Mouse (Mus musculus) hindlimb bud, embryonic 11.5 days (tissue): ENCODE results near the gene Tbc1d2b.

Source experiments
- DNase-seq: peaks from one replicate; pipeline ENCODE4 v3.0.0-alpha.2; 2012; ENCODE audit warnings: low read depth, low spot score; ENCODE audit errors: extremely low spot score

Tbc1d2b gene

DNA sequence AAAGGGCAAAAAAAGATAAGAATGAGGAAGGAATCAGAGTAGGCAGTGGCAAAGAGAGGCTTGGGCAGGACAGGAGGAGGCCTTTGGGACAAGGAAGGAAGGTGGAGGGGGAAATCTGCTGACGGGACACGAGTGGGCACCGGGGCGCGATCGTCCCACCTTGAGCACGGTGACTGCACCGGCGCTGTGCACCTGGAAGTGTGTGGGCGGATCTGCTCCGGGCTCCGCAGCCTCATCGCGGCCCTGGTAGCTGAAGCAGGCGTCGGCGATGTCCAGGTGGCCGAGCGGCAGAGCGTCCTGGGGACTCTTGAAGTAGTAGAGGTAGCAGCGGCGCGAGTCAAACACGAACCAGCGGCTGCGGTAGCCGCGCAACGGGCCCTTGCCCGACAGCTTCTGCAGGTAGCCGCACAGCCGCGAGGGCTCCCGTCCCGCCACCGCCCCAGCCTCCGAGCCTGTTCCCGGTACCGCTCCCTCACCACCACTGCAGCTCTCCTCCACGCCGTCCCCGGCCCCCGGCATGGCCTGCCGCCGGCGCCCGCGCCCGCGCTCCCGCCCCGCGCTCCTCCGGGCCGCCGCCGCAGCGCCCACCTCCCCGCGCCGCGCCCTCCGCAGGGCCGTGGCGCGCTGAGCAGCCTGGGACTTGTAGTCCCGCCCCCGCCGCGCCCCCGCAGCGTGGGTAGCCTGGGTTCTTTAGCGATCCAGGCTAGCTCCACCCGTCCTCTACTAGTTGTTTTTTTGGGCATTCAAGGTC, at the start of gene Tbc1d2b:
Gene Tbc1d2b, minus strand, starts transcription at position 612 of the 751 bp plus-strand sequence.
- no peak for DNase-seq

DNA sequence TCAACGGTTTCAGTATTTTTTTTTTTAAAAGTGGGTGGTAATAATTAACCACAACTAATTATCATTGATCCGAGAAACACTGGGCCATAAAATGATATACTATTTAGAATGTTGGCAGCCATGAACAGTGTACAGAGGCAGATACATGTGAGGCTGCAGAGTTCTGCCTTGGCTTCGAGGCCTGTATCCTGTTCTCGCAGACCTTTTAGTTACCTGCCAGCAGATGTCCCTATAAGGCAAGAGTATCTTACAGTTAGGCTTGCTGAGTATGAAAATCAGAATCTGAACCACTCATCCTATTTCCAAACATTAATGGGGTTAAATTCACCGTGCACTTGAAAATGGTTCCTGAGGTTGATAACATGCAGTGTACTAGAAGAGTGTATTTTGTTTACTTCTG, 45.7 kb upstream of the Tbc1d2b start:
- DNase-seq, result no peak

DNA sequence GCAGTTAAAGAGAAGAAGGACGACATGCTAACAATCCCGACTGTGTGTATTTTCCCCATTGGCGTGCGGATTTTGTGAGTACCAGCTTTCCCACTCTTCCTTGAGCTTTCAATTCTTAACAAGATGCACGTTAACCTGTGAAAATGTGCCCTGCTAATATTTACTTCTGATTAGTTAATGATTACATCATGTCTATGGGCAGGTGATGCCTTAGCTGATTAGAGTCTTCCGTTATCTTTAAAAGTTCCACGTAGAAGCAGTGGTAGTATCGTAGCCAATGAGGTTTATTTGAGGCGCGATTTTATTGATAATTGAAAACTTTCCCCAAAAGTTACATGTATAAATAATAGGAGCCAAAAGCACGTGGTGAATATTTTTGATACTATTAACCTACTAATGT, 45.1 kb upstream of the Tbc1d2b start:
- no peak for DNase-seq

DNA sequence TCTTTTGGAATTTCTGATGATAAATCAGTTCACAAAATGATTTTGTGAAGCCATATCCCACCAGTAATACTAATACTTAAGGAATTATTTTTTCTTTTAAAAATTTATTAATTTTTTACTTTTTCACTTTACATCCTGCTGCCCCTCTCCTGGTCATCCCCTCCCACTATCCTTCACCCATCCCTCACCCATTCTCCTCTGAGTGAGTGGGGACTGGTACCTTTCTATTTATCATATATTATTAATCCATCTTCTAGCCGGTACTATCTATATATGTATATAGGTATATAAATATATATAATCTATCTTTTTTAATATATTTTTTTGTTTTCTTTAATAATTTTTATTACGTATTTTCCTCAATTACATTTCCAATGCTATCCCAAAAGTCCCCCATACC, 33.6 kb upstream of the Tbc1d2b start:
- DNase-seq, result no peak

DNA sequence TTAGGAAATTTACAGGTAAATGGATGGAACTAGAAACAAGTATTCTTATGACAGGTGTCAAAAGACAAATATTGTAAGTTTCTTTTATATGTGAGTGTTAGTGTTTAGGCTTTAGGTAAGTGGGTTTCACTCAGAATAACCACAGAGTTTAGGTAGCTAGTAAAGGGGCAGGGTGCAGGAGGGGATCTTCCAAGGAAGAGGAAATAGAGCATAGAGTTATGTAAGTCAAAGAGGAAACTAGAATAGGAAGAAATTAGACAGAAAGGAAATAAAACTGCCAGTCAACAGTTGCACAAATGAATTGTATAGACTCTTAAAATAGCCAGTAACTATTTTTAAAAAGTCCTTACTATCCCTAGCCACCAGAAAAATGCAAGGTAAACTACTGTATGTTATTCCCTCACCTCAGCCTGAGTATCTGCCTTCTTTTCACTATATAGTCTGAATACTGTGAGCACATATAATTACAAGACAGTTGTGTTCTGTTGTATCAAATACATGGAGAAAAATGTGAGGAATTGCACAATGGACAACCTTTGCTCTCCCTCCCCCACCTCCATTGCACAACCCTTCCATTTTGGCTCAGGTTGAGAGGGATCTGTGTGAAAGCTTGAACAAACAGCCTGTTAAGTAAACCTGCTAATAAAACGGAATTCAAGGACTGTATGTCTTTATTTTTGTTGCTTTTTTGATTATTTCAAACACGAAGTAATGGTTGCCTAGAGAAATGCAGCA, 32.7 kb upstream of the Tbc1d2b start:
- no peak for DNase-seq

DNA sequence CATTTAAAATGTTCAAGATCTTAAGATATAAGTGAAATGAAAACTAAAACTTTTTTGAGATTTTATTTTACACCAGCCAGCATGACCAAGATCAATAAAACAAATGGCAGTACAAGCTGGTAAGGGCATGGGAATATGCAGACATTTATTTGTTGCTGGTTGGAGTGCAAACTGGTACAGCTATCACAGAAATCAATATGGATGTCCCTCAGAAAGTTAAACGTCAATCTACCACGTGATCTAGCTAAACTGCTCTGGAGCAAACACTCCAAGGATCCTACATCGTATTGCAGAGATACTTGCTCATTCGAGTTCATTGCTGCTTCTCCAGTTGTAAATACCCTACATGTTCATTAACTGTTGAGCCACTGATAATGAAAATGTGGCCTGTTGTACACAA, 32.1 kb upstream of the Tbc1d2b start:
- DNase-seq, result no peak

DNA sequence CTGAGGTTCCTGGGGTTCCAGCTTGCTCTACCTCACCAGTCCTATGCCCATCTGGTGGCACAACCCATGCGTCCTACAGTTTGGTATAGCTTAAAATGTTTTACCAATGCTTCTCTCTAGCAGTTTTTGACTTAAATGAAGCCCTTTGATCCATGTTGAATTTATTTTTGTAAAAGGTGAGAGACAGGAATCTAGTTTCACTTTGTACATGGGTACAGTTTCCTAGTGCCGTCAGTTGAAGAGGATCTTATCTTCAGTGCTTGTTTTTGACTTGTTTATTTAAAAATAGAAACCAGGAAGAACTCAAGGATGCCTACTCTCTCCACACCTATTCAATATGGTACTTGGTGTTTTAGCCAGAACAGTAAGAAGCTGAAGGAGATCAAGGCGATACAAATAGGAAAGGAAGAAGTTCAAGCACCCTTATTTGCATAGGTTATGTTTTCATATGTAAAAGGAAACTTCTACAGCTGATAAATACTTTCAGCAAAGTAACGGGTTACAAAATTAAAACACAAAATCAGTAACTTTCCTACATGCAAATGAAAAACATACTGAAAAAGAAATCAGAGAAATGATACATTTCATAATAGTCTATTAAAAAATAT, 30.6 kb upstream of the Tbc1d2b start:
- DNase-seq, result no peak

DNA sequence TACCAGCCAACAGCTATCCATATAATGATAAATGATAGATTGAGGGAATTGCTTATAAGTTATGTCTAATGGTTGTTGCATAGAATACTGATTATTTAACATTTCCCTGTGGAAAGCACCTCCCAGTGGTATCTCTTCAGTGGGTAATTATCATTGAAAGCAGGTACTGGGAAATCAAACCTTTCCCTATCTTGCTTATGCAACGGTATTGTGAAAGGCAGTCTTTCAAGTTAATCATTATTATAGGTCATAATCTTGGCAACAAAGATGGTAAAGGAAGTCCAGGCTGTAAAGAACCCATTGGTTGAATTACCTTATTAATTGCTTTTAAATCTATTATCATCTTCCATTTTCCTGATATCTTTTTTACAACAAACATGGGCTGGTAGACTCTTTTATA, 27.0 kb upstream of the Tbc1d2b start:
- DNase-seq, result no peak

DNA sequence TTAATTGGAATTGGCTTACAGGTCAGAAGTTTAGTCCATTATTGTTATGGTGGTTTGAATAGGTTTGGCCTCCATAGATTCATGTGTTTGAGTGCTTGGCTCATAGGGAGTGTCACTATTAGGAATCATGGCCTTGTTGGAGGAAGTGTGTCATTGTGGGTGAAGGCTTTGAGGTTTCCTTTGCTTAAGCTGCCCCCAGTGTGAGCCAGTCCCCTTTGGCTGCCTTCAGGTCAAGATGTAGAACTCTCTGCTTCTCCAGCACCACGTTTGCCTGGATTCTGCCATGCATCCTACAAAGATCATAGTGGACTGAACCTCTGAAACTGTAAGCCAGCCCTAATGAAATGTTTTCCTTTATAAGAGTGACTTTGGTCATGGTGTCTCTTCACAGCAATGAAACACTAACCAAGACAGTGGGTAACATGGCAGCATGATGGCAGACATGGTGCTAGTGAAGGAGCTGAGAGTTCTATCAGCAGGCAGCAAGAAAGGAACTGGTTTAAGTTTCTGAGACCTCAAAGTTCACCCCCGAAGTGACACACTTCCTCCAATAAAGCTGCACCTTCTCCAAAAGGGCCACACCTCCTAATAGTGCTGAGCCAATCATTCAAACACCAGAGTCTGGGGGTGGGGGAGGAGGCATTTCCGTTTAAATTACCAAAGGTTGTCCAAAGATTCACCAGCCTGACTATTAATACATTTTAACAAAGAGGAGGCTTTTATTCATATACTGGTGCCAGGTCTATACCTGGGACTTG, 23.2 kb upstream of the Tbc1d2b start:
- DNase-seq, result no peak

DNA sequence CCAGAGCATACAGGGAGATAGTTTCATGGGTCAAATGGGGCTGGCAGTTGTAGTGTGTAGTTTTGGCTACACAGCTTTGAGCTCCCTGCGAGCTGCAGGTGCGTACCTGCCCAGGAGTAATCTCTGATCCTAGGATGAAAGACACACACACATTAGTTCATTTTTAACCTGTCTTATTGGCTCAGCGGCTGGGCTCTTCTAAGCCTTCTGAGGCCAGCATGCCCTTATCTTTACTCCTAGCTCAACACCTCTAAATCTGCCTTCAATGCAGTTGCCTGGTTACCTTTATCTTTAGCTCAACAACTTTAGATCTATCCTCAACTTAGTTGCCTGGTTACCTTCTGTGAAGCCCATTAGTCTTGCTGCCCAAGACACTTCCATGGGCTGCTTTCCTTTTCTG, 7.8 kb upstream of the Tbc1d2b start:
- no peak for DNase-seq

DNA sequence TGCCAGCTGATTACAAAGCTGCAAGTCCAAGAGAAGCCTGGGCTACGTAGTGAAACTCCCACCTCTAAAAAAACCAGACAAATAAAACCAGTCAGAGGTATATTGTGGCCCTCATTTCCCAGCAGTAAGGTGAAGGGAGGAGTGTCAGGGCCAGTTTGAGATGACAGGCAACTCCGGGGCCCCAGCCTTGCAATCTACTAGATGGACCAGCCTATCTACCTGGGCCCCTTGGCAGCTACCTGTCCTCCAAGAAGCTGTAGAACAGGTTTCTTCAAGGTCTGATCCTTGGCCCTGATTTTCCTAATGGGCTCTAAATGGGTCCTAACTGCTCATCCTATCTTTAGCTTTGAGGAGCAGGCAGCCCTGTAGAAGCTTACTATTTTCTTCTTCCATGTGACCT, 7.3 kb upstream of the Tbc1d2b start:
- no peak for DNase-seq

DNA sequence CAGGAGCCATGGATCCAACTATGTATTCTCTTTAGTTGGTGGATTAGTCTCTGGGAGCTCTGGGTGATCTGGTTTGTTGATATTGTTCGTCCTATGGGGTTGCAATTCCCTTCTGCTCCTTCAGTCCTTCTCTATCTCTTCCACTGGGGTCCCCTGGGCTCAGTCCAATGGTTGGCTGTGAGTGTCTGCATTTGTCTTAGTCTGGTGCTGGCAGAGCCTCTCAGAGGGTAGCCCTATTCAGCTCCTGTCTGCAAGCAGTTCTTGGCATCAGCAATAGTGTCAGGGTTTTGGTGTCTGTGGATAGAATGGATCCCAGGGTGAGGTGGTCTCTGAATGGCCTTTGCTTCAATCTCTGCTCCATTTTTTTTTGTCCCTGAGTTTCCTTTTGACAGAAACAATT, 6.2 kb upstream of the Tbc1d2b start:
- DNase-seq, result no peak

DNA sequence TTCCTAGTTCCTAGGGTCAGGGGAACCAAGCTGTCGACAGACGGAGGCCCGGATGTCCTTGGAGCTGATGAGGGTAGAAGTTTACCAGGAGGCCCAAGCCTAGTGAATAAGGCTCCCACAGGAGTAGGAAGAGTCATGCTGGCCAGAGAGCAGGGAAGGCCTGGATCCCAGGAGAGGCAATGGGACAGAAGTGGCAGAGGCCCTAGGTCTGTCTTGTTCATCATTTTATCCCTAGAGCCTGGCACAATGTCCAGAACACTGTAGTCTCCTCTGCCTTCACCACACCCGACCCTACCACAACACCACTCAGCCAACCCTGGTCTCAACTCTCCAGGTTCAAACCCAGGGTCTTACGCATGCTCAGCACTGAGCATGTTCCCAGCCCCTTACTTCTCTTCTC, 5.3 kb upstream of the Tbc1d2b start:
- no peak for DNase-seq

DNA sequence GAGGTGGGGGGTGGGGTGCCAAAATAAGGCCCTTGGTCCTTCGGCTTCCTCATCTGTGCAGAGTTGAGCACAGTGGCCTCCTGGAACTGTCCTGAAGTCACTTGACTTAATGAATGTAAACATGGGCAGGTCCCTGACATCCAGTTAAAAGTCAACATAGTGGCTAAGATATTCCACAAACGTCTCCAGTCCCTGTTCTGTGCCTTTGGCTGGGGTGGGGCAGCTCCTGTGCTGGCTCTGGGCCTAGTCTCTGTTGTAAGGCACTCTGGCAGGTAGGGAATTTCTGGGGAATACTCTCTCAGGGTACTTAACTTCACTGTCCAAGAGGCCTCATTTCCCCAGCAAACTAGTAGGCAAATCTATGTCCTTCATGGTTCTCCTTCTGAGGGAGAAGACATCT, 4.9 kb upstream of the Tbc1d2b start:
- DNase-seq, result no peak

DNA sequence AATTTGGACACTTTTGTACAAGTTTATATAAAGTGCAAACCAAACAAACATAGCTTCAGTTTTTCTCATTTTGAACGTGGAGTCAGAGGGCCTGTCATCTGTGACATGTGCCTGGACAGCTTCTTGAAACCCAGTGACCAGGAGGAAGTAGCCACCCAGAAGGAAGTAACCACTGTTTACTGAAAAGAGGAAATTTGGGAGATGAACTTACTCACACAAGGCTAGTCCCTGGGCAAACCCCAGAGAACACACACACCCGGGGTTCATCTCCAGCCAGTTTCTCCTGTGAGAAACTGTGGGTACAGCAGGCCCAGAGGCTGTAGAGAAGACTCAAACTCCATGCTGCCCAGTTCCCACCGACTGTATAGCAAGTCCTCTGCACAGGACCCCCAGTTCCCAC, 3.9 kb upstream of the Tbc1d2b start:
- DNase-seq, result no peak

DNA sequence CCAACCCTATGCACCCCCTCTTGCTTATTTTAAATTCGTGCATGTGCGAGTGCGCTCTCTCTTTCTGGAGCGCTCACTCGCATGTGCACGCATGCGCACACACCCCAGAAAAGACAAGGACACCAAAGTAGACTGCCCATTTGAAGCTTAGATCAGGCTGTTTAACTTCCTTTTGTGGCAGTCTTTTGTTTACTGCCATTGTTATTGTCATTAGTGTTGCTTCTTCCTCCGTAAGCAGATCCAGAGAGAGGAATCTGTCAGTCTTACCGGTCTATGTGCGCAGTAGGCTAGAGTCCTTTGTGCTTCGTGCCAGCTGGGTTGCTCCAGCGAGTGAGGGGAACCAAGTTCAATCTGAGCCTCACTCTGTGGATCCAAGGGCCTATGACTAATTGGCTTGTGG, 1.7 kb upstream of the Tbc1d2b start:
- no peak for DNase-seq

DNA sequence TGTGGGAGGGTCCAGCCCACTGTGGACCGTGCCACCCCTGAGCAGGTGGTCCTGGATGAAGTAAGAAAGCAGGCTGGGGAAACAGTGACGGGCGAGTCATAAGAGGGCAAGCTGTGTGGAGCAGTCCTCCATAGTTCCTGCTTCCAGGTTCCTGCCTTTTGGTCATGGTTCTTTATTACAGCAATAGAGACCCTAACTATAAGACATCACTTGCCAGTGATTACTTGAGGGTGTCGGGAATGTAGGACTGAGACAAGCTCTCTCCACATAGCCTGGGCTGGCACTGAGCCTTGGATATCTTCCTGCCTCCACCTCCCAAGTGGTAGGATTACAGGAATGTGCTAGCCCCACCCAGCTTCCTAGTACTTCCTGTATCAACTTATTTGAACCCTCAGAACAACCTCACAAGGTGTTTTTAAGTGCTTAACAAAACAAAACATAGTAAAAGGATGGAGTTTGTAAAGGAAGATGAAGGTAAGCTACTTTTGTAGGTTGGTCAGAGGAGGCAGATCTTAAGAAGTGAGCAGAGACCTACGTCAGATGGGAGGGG, 1.0 kb upstream of the Tbc1d2b start:
- DNase-seq, result no peak

DNA sequence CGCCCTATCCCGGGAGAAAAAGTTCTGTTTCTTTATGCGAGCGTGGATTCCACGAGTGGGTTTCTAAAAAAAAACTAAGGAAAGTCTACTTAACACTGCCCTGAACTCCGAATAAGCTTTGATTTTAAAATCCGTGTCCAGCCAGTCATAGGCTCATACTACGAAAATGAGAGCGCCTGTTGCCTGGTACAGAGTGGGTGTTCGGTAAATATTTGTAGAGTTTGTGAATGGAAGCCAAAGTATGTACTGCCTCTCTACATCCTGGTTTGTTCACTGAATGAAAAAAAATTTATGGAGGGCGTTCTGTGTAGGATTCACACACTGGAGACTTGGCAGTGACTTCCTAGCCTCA, 316 bp upstream of the Tbc1d2b start:
- DNase-seq, result no peak

DNA sequence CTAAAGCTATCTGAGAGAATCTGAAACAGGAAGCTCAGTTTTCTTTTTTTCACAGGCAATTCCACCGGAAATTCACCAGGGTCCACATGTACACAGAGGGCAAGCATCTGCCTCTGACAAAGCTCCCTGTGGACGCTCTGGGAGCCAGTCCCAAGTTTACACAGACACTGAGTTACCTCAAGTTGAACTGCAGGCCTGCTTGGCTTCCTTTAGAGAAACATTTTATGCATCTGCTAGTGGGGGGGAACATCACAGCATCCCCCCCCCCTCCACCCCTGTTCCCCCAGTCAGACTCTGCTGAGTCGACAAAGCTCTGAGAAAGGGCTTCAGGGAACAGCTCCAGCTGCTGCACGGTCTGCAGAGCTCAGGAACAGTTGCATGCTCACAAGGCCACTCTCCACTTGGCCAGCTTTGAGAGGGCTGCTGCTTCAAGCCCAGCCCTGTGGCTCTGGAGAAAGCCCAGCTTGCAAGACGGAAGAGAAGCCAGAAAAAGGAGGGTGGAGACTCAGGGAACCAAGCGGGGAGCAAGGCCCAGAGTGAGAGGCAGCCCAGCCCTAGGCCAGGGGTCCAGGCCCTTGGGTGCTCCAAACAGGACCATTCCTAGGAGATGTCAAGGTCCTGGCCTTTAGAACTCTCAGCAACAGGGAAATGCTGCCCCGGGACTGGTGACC, 1.5 kb downstream of the Tbc1d2b start:
- DNase-seq, result no peak

DNA sequence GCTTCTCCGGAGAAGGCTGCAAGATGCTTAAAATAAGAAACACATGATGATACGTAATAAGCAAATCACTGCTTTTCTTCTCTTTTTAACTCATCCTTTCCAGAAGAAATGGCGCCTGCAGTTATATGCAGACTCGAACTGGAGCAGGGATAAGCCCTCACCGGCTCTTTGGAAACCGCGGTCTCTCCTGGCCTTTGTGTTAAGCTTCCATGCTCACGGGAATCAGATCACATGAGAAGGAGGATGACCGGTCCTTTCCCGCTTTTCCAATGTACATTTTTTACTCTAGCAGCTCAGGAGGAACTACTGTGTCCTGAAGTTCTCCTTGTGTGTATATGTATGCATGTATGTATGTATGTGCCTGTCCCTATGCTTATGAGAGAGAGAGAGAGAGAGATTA, 3.7 kb downstream of the Tbc1d2b start:
- DNase-seq, result no peak

DNA sequence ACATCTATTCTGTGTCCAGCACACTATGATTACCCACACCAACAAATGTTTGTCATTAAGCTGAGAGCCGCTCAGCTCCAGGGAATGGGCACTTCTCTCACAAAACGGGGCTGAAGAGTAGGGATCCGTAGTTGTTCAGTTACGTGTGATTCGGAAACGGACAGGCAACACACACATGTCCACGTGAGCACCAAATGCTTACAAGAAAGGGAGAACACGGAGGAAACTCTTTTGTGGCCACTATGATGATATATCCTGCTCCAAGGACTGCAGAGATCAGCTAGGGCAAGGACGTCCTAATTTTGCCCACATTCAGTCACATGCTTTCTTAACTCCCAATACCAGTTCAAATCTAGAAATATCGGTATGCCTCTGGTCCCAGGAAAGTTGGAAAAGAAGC, 4.5 kb downstream of the Tbc1d2b start:
- no peak for DNase-seq
